ENCODE assay signal across 16 mouse cellular contexts in the genomic region with DNA sequence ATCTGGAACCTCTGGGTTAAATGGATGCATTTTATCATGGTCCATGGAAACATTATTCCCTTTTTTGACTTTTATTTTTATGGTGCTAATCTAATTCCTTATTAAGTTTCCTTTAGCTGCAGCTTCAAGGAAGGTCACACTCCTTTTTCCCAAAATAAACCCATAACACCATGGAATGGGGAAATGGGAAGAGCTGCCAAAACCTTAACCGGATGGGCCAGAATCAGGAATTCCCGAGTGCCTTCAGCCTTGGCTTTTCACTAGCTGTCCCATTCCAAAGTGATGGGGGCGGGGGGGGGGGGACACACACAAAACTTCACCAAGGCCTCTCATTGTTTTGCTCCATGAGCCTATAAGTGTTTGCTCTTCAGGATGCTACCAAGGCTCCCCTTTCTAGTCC.
A peak's percentile ranks its signal among the peaks of the same experiment; 100 is the strongest.
DNase-seq lines count a peak whose midpoint lies in the region; ATAC-seq and TF ChIP-seq lines count a peak whose summit lies in the region.
"Had no signal": no experiment of that assay in that cellular context is flagged by ENCODE, and none has a peak within 500 bp of the region (broad histone marks: within the 10 kb centered on the region; RNA-seq: fewer than 3 reads in every experiment).

No protein-coding gene starts in this region.

- H3K4me2 ChIP-seq in kidney, postnatal 0 days (ENCODE audit: low read length): no peak overlapping the region
- H3K4me2 ChIP-seq: midbrain, embryonic 12.5 days had no signal

- peaks cover 3 to 4% of the 10 kb centered on the region in 2 experiments; a peak in 2 of 4 replicates for H3K36me3 ChIP-seq in MEL (ENCODE audit: control insufficient read depth in 1 of 2, insufficient read depth in 2 of 2, low read length in 2 of 2)
- H3K36me3 ChIP-seq in kidney, postnatal 0 days (ENCODE audit: insufficient read depth, low read length): no peaks in the 10 kb centered on the region
- H3K36me3 ChIP-seq: midbrain, embryonic 12.5 days had no signal

- H3K27me3 ChIP-seq in MEL (ENCODE audit: control insufficient read depth in 1 of 2, insufficient read depth in 2 of 2, low read length in 2 of 2): no peaks in the 10 kb centered on the region
- no peaks in the 10 kb centered on the region for H3K27me3 ChIP-seq in kidney, postnatal 0 days (ENCODE audit: insufficient read depth, low read length)
- H3K27me3 ChIP-seq: Patski had no signal

- DNase-seq in gastrocnemius, adult 18-20 months (ENCODE audit: low spot score): peak; percentile 44
- no peak for DNase-seq in gastrocnemius, postnatal 25 days
- DNase-seq in kidney, adult 11 months: peak; percentile 25
- no peak for DNase-seq in kidney, adult 18-20 months
- DNase-seq in MEL (ENCODE audit: low read depth, low spot score): peak; percentile 14
- DNase-seq in kidney, postnatal 0 days (ENCODE audit: low spot score): peak; percentile 68
- DNase-seq in spleen, postnatal 36 days (ENCODE audit: low spot score in 2 of 2): no peak
- DNase-seq in neural tube, embryonic 10.5 days (ENCODE audit: extremely low spot score, low spot score): no peak
- DNase-seq: cerebellum, adult 11-12 months; right cerebral cortex, postnatal 14 days; thymus, postnatal 36 days had no signal

- peaks cover 0 to 5% of the 10 kb centered on the region in 2 experiments; a peak in 1 of 4 replicates for H3K4me1 ChIP-seq in MEL (ENCODE audit: control insufficient read depth in 1 of 2, insufficient read depth in 2 of 2, low read length in 2 of 2)
- no peaks in the 10 kb centered on the region for H3K4me1 ChIP-seq in kidney, postnatal 0 days (replicated peaks; ENCODE audit: insufficient read depth, low read length)
- H3K4me1 ChIP-seq: midbrain, embryonic 12.5 days had no signal

- no peak for TF ChIP-seq RAD21 in MEL (IDR thresholded peaks at IDR 0.05; ENCODE audit: low read depth, low read length)

- no peaks in the 10 kb centered on the region for H3K79me2 ChIP-seq in MEL (ENCODE audit: control insufficient read depth, insufficient read depth, low read length, poor library complexity)

- 54% methylated on average over 3 of the region's 3 CpGs for WGBS in kidney, postnatal 0 days

- no peak for TF ChIP-seq POLR2A in MEL (IDR thresholded peaks at IDR 0.05; ENCODE audit: control insufficient read depth in 1 of 2, insufficient read depth in 1 of 2, low read depth in 1 of 2, low read length in 2 of 2, poor library complexity in 1 of 2)

- no peak for ATAC-seq in kidney, postnatal 0 days (replicated peaks; ENCODE audit: low FRiP score, low read depth)
- ATAC-seq: hindbrain, embryonic 16.5 days; Patski had no signal

- H3K9ac ChIP-seq in MEL (ENCODE audit: control insufficient read depth, low read depth, low read length, poor library complexity, severe bottlenecking): no peak overlapping the region
- H3K9ac ChIP-seq in kidney, postnatal 0 days (ENCODE audit: low read depth, low read length): no peak overlapping the region
- H3K9ac ChIP-seq: liver, embryonic 14.5 days; midbrain, embryonic 12.5 days had no signal

- no peaks in the 10 kb centered on the region for H3K9me3 ChIP-seq in MEL (replicated peaks; ENCODE audit: insufficient read depth, low read length)
- H3K9me3 ChIP-seq in kidney, postnatal 0 days (replicated peaks; ENCODE audit: low read length): no peaks in the 10 kb centered on the region

- no peak for TF ChIP-seq CTCF in MEL (IDR thresholded peaks at IDR 0.05 in 2 of 3, conservative IDR thresholded peaks at IDR 0.05 in 1 of 3; ENCODE audit: control insufficient read depth in 1 of 3, insufficient read depth in 1 of 3, low read depth in 2 of 3, low read length in 3 of 3, poor library complexity in 1 of 3, severe bottlenecking in 1 of 3)
- no peak for TF ChIP-seq CTCF in kidney, postnatal 0 days (IDR thresholded peaks at IDR 0.05; ENCODE audit: low read depth)

- H3K27ac ChIP-seq in MEL (ENCODE audit: control insufficient read depth, low read depth, low read length): no peak overlapping the region
- no peak overlapping the region for H3K27ac ChIP-seq in kidney, postnatal 0 days
- H3K27ac ChIP-seq: liver, embryonic 14.5 days; midbrain, embryonic 12.5 days had no signal

- no peak overlapping the region for H3K4me3 ChIP-seq in MEL (ENCODE audit: control insufficient read depth in 1 of 2, insufficient read depth in 1 of 2, low read depth in 2 of 2, low read length in 2 of 2)
- H3K4me3 ChIP-seq in kidney, postnatal 0 days (replicated peaks; ENCODE audit: low read depth, low read length): no peak overlapping the region
- H3K4me3 ChIP-seq: midbrain, embryonic 12.5 days; myocyte had no signal

- no peak for TF ChIP-seq EP300 in MEL (IDR thresholded peaks at IDR 0.05; ENCODE audit: low read depth in 1 of 2, low read length in 2 of 2)

TF ChIP-seq in MEL, 35 proteins besides CTCF, POLR2A, EP300 and RAD21:
- no peak for TF ChIP-seq GATA1 (IDR thresholded peaks at IDR 0.05; ENCODE audit: low read depth, low read length)
- TF ChIP-seq MYB (IDR thresholded peaks at IDR 0.05; ENCODE audit: low read depth, low read length): no peak
- no peak for TF ChIP-seq NRF1 (IDR thresholded peaks at IDR 0.05; ENCODE audit: insufficient read depth, low read depth, low read length, poor library complexity, severe bottlenecking)
- no peak for TF ChIP-seq MYC (IDR thresholded peaks at IDR 0.05; ENCODE audit: low read depth, low read length)
- TF ChIP-seq SMC3 (IDR thresholded peaks at IDR 0.05; ENCODE audit: low read depth, low read length): no peak

Comparison
In these comparisons a context has a peak if more than half of its experiments do, and no peak if none do; other contexts are left out.
1. DNase-seq: peak in gastrocnemius, adult 18-20 months (single experiment), kidney, adult 11 months (single experiment), MEL (single experiment) and kidney, postnatal 0 days (single experiment); none in gastrocnemius, postnatal 25 days (single experiment), kidney, adult 18-20 months (single experiment), spleen, postnatal 36 days (0 of 2) and neural tube, embryonic 10.5 days (single experiment).